Mouse (Mus musculus) heart, embryonic 11.5 days (tissue): ENCODE data around the gene Apip. TPM values are rescaled to one million over a fixed set of nuclear protein-coding genes. Genes with fewer than 3 reads are reported as not detected.

Source experiments
- ATAC-seq: fragments of 200-750 bp; cut with Nextera tagmentation; replicated peaks from 2 replicates; pipeline ENCODE4 v1.8.0; 2017; ENCODE audit warnings: moderate library complexity; ENCODE audit not compliant: insufficient number of reproducible peaks, low FRiP score, low TSS enrichment
- H3K27ac ChIP-seq: fragments of 300-500 bp; sonication (generic); 2 replicates; pipeline ENCODE4 v1.5.1; 2014; ENCODE audit warnings: mild to moderate bottlenecking, low read depth, low read length
- H3K27me3 ChIP-seq: fragments of 300-500 bp; sonication (generic); 2 replicates; pipeline ENCODE4 v1.6.1; 2014; ENCODE audit warnings: mild to moderate bottlenecking, low read length, mixed read lengths; ENCODE audit not compliant: control insufficient read depth, insufficient read depth
- H3K36me3 ChIP-seq: fragments of 300-500 bp; sonication (generic); 2 replicates; pipeline ENCODE4 v1.6.1; 2014; ENCODE audit warnings: mild to moderate bottlenecking, low read length, moderate library complexity, mixed read lengths; ENCODE audit not compliant: control insufficient read depth, insufficient read depth
- H3K4me1 ChIP-seq: fragments of 300-500 bp; sonication (generic); 2 replicates; pipeline ENCODE4 v1.6.1; 2014; ENCODE audit warnings: low read length; ENCODE audit not compliant: control insufficient read depth, insufficient read depth
- H3K4me2 ChIP-seq: fragments of 300-500 bp; sonication (generic); 2 replicates; pipeline ENCODE4 v1.6.1; 2014; ENCODE audit warnings: mild to moderate bottlenecking, moderate library complexity
- H3K4me3 ChIP-seq: fragments of 300-500 bp; sonication (generic); 2 replicates; pipeline ENCODE4 v1.5.1; 2014; ENCODE audit warnings: low read depth, low read length
- H3K9ac ChIP-seq: fragments of 300-500 bp; sonication (generic); 2 replicates; pipeline ENCODE4 v1.6.1; 2014; ENCODE audit warnings: mild to moderate bottlenecking, low read depth, low read length, moderate library complexity
- H3K9me3 ChIP-seq: fragments of 300-500 bp; sonication (generic); replicated peaks from 2 replicates; pipeline ENCODE4 v1.6.1; 2016; ENCODE audit warnings: low read length; ENCODE audit not compliant: control insufficient read depth
- WGBS: fragments of 180-500 bp; shearing (Covaris S2); extraction: QIAGEN DNeasy Blood & Tissue Kit; methylation state at CpG from one replicate; pipeline ENCODE4 v1.1.7; 2014; ENCODE audit not compliant: insufficient replicate concordance; 5-methylcytosine and 5-hydroxymethylcytosine counted together
- polyA plus RNA-seq: library from polyadenylated mRNA; unstranded; fragments of >200 nt; fragmentation: Nextera tagmentation; extraction: Ambion mirVana; gene quantifications from 2 replicates; pipeline ENCODE4 v1.2.1, GENCODE M21; 2014

Gene Apip
- polyA plus RNA-seq, 1 experiment from 2014 or later = 69.4 TPM

GRCm38 (mm10) chr2:103084451-103084850, 11.0 kb downstream of the Apip start:
- H3K4me1 ChIP-seq = no peaks in the 10 kb centered on the region
- H3K4me2 ChIP-seq = no peak overlapping the region
- H3K27me3 ChIP-seq = no peaks in the 10 kb centered on the region
- ATAC-seq = no peak
- H3K9me3 ChIP-seq = no peaks in the 10 kb centered on the region
- no peak overlapping the region for H3K27ac ChIP-seq
- H3K9ac ChIP-seq = no peak overlapping the region
- H3K36me3 ChIP-seq = no peaks in the 10 kb centered on the region
- no peak overlapping the region for H3K4me3 ChIP-seq
- WGBS = 50% methylated on average over 5 of the region's 5 CpGs

- H3K4me2 ChIP-seq = no peak overlapping the region
- no peaks in the 10 kb centered on the region for H3K9me3 ChIP-seq
- no peak overlapping the region for H3K9ac ChIP-seq
- no peaks in the 10 kb centered on the region for H3K36me3 ChIP-seq
- no peak overlapping the region for H3K4me3 ChIP-seq
- H3K27ac ChIP-seq = no peak overlapping the region
- H3K4me1 ChIP-seq = no peaks in the 10 kb centered on the region
- WGBS = 56% methylated on average over 10 of the region's 10 CpGs
- no peak for ATAC-seq
- H3K27me3 ChIP-seq = no peaks in the 10 kb centered on the region
These were observed 12.2 kb downstream of the Apip start for GRCm38 (mm10) chr2:103085633-103086032.

GRCm38 (mm10) chr2:103086432-103086831, 13.0 kb downstream of the Apip start:
- Histone ChIP-seq H3K27ac (no peak overlapping the region), H3K9ac (no peak overlapping the region), H3K27me3 (no peaks in the 10 kb centered on the region), H3K36me3 (no peaks in the 10 kb centered on the region), H3K4me2 (no peak overlapping the region), H3K4me3 (no peak overlapping the region), H3K9me3 (no peaks in the 10 kb centered on the region), H3K4me1 (no peaks in the 10 kb centered on the region)
- WGBS = 3% methylated on average over 1 of the region's 1 CpGs
- ATAC-seq = no peak

DNA sequence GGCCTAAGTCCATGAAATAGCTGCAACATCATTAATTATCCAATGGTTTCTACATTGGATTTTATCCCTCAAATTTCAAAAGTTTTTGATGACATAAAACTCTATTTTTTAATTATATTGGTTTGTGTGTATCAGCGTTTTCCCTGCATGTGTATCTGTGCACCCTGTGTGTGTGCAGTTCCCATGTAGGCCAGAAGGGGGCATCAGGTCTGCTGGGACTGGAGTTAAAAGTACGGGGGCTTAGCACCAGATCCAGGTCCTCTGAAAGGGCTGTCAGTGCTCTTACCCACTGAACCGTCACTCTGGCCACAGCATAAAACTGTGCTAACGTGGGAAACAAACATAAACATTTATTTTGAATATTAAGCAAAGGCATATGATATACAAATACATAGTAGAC, 14.6 kb downstream of the Apip start:
- Histone ChIP-seq H3K9me3 (no peaks in the 10 kb centered on the region), H3K4me2 (no peak overlapping the region), H3K36me3 (no peaks in the 10 kb centered on the region; the same call in 1 of the 2 replicates), H3K27me3 (no peaks in the 10 kb centered on the region), H3K4me1 (no peaks in the 10 kb centered on the region), H3K27ac (no peak overlapping the region), H3K9ac (no peak overlapping the region), H3K4me3 (no peak overlapping the region)
- no peak for ATAC-seq
- WGBS = 97% methylated on average over 4 of the region's 4 CpGs

- H3K9ac ChIP-seq = no peak overlapping the region
- H3K27ac ChIP-seq = no peak overlapping the region
- no peaks in the 10 kb centered on the region for H3K27me3 ChIP-seq
- H3K4me1 ChIP-seq = no peaks in the 10 kb centered on the region
- H3K9me3 ChIP-seq = no peaks in the 10 kb centered on the region
- no peak for ATAC-seq
- WGBS = 89% methylated on average over 6 of the region's 6 CpGs
- no peak overlapping the region for H3K4me2 ChIP-seq
- peaks cover 5% of the 10 kb centered on the region; the same call in 1 of the 2 replicates for H3K36me3 ChIP-seq
- H3K4me3 ChIP-seq = no peak overlapping the region
These were observed 16.0 kb downstream of the Apip start for GRCm38 (mm10) chr2:103089521-103089920.

DNA sequence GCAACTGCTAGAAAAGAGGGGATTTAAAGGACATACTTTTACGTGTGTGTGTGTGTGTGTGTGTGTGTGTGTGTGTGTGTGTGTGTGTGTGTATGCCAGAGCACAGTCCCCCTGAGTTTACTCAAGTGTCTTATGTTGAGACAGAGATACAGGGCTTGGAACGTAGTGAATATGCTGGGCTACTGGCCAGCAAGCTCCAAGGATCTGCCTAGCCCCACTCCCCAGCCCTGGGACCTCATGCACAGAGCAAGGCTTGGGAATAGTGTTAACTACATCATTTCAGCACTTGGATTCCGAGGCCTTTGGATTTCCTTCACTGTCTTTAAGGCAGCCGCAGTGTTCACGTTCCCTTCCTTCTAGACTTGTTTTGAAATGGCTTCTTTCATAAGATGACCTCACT, 29.1 kb downstream of the Apip start:
- Histone ChIP-seq H3K9me3 (no peaks in the 10 kb centered on the region), H3K9ac (no peak overlapping the region), H3K4me1 (no peaks in the 10 kb centered on the region), H3K4me3 (no peak overlapping the region), H3K27me3 (no peaks in the 10 kb centered on the region), H3K4me2 (no peak overlapping the region), H3K36me3 (no peaks in the 10 kb centered on the region), H3K27ac (no peak overlapping the region)
- ATAC-seq = no peak
- WGBS = 67% methylated on average over 5 of the region's 5 CpGs

DNA sequence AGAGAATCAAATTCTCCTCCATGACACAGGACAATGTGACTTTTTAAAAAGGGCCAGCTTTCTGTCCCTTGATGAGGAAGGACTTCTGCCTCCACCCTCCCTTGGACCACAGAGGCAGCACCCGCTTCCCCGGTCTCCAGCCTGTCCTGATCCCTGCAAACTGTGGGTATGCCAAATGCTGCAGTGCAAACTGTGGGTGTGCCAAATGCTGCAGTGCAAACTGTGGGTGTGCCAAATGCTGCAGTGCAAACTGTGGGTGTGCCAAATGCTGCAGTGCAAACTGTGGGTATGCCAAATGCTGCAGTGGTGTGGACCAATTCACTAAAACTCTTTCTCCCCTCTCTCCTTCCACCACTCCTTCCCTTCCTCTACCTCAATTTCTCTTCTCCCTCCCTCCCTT, 32.7 kb downstream of the Apip start:
- H3K36me3 ChIP-seq = no peaks in the 10 kb centered on the region
- WGBS = 81% methylated on average over 2 of the region's 2 CpGs
- ATAC-seq = no peak
- no peak overlapping the region for H3K9ac ChIP-seq
- H3K4me3 ChIP-seq = no peak overlapping the region
- no peak overlapping the region for H3K27ac ChIP-seq
- H3K4me1 ChIP-seq = no peaks in the 10 kb centered on the region
- no peaks in the 10 kb centered on the region for H3K27me3 ChIP-seq
- no peaks in the 10 kb centered on the region for H3K9me3 ChIP-seq
- H3K4me2 ChIP-seq = no peak overlapping the region

DNA sequence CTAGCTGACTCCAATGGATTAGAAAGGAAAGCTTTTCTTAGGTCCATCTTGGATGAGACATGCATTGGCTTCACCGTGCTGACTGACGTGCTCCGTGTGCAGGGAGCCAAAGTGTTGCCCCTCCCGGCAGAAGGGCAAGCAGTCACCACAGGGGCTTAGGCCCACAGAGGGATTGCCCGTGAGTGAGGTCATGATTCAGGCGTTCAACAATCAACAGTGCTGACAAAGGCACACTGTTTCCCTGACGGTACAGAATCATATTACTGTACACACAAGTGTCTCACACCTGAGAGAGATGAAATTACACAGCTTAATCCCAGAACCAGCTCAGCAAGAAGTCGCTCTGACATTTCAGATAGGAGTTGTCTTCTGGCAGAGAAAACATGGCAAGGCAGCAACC, 38.2 kb downstream of the Apip start:
- no peaks in the 10 kb centered on the region for H3K9me3 ChIP-seq
- H3K4me1 ChIP-seq = no peaks in the 10 kb centered on the region
- H3K27me3 ChIP-seq = no peaks in the 10 kb centered on the region
- ATAC-seq = no peak
- no peaks in the 10 kb centered on the region for H3K36me3 ChIP-seq
- H3K27ac ChIP-seq = no peak overlapping the region
- H3K9ac ChIP-seq = no peak overlapping the region
- 39% methylated on average over 8 of the region's 8 CpGs for WGBS
- H3K4me3 ChIP-seq = no peak overlapping the region
- H3K4me2 ChIP-seq = no peak overlapping the region

DNA sequence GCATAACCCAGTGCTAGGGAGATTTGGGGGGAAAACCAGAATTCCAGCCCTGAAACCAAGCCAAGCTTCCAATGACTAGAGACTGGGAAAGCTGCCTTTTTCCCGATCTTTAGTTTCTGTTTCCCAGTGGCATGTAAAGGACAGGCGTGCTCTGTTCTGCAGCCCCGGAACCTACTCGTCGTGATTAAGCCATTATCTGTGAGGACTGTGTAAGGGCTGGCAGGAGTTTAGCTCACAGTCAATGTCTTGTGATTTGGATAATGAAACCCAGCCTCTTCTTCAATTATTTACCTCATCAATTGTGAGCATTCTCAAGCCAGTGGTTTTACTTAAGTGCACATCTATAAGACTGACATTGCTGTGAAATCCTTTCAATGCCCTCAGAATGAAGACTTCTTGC, 43.7 kb downstream of the Apip start:
- no peak overlapping the region for H3K9ac ChIP-seq
- H3K27me3 ChIP-seq = no peaks in the 10 kb centered on the region
- no peak overlapping the region for H3K27ac ChIP-seq
- no peaks in the 10 kb centered on the region for H3K9me3 ChIP-seq
- no peak overlapping the region for H3K4me3 ChIP-seq
- no peak for ATAC-seq
- no peaks in the 10 kb centered on the region for H3K36me3 ChIP-seq
- no peaks in the 10 kb centered on the region for H3K4me1 ChIP-seq
- H3K4me2 ChIP-seq = no peak overlapping the region
- 62% methylated on average over 5 of the region's 5 CpGs for WGBS
